Mouse (Mus musculus) retina, embryonic 14.5 days (tissue): ENCODE measurements around the gene Dglucy.
A peak's percentile ranks its signal among the peaks of the same experiment; 100 is the strongest.
"Not testable (repeated sequence)": the region's sequence is repeated elsewhere in the genome, so short reads cannot be mapped to it uniquely, and the experiment has no call there.

Experiments
- DNase-seq: peaks from one replicate; pipeline ENCODE4 v3.0.0-alpha.2; 2015; ENCODE audit warnings: low spot score

The Dglucy gene

GRCm38 (mm10) chr12:100780416-100780815 lies 1.6 kb downstream of the Dglucy start:
- DNase-seq = no peak

DNA sequence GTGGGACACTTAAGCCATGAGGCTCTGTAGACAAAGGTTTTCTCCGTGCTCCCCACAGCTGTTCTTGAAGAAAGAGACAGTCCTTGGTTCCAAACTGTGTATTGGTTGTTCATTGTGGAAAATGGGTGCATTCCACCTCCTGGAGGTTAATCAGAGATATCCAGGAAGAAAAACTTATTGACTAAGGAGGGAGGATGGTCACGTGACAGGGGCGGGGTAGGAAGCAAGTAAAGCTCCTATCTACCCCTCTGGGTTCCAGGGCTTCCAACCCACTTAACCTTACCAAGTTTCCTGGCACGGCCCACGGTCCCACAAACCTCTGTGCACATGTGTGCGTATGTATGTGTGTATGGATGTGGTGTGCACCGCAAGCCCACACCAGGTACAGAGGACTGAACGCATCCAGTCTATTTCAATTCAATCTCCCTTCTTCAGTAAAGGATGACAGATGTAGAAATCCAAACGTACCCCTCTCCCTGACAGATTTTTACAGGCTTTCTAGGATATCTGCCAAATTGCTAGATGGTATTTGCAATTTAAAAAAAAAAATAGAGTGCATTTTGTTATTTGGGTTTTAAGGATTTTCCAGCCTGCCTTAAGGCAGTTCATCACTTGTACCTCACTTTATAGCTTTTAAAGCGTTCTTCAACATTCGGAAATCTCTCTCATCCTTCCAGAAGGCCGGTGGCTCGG lies 2.7 kb downstream of the Dglucy start:
- DNase-seq = no peak

GRCm38 (mm10) chr12:100784152-100784551 lies 5.3 kb downstream of the Dglucy start:
- no peak for DNase-seq

- DNase-seq = no peak
These were observed 6.5 kb downstream of the Dglucy start for GRCm38 (mm10) chr12:100785344-100785743.

GRCm38 (mm10) chr12:100789981-100790550 lies 11.2 kb downstream of the Dglucy start:
- DNase-seq = no peak

- DNase-seq = no peak
These were observed 12.6 kb downstream of the Dglucy start for GRCm38 (mm10) chr12:100791425-100791824.

DNA sequence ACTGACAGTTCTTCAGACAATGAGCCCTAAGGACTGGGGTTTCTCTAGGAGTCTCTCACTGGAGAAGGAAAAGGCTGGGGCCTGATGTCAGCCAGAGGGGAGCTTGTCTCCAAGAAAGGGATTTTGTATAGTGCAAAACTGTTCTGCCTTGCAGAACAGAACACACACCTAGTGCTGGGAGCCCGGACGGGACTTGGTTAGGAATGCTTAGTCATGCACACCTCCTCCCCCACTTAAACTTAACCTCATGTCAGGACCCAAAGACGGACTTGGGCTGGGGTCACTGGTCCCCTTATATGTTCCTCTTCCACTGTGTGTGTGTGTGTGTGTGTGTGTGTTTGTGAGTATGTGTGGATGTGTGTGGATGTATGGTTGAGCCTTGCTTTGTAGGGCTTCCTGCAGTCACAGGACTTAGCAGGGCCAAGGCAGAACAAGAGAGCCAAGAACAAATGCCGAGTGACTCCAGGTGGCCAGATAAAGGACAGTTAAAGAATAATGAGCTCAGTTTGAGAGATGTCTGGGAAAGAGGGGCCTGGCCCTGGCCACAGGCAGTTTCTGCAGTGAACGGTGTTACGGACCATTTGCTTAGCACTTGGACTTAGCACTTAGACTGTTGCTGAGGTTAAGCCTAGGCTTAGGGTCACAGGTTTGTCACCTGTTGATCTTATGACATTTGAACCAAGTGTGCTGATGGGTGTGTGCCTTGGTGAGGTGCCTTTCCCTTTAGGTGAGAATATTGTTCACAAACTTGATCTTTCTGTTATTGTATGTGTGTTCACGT lies 15.8 kb downstream of the Dglucy start:
- no peak for DNase-seq

- no peak for DNase-seq
These were observed 16.7 kb downstream of the Dglucy start for GRCm38 (mm10) chr12:100795390-100796036.

- DNase-seq = not testable (repeated sequence)
These were observed 24.5 kb downstream of the Dglucy start for GRCm38 (mm10) chr12:100803391-100803790.

DNA sequence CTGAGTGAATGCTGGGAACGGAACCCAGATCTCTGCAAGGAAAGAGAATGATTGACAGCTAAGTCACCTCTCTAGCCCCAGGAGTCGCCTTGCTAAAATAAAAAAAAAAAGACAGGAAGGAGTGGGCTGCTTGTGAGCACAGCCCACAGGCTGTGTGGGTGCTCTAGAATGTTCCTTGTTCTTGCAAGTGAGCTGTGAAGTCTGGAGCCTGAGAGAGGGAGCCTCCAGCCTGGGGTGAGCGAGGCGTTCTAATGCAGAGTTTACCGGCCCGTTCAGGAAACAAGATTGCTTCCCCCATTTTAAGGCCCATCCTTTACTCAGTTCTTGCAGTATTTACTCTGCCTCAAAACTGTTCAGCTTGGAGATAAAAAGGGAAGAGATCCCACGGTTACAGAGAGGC lies 28.4 kb downstream of the Dglucy start:
- DNase-seq = no peak

GRCm38 (mm10) chr12:100808609-100809280 lies 29.9 kb downstream of the Dglucy start:
- DNase-seq = peak; percentile 16

GRCm38 (mm10) chr12:100810542-100810941 lies 31.7 kb downstream of the Dglucy start:
- no peak for DNase-seq

GRCm38 (mm10) chr12:100813901-100814300 lies 35.0 kb downstream of the Dglucy start:
- no peak for DNase-seq

GRCm38 (mm10) chr12:100814671-100815070 lies 35.8 kb downstream of the Dglucy start:
- DNase-seq = no peak

DNA sequence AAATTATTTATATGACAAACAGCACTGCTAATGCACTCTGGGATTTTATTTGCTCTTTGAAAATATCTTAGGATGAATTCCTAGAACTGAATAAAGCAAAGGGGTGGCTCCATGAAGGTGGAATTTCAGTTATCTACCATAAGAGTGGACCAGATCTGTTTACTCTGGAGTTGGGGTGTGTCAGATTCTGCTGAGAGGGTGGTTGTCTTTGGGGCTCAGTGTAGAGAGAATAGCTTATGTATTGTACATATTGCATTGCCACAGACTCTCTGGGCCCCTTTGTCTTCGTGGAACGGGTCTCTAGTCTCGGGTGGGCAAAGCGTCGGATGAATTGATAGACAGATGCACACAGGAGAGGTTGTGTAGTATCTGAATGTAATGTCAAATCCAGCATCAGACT lies 38.0 kb downstream of the Dglucy start:
- no peak for DNase-seq

DNA sequence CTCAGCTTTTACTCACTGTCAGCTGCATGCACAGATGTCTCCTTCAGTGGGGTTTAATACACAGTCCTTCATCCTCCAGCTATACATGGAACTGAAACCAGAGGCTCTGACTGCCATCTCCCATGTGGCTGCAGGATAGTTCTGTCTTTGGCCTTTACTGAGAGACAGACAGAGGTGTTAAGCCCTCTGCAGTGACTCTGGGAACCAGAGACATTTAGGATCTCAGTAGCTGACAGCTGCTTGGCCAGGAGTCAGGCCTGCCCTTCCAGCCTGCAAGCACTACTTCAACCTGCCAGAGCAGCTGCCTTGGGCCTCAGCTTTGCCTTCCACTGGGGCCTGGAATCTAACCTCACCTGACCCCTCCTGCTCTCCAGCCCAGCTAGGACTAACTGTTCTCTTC lies 41.1 kb downstream of the Dglucy start:
- DNase-seq = no peak

GRCm38 (mm10) chr12:100831021-100831420 lies 52.2 kb downstream of the Dglucy start:
- no peak for DNase-seq

- DNase-seq = peak; percentile 53
These were observed 52.9 kb downstream of the Dglucy start for GRCm38 (mm10) chr12:100831629-100832325.

GRCm38 (mm10) chr12:100837208-100837607 lies 58.4 kb downstream of the Dglucy start:
- DNase-seq = no peak

GRCm38 (mm10) chr12:100839079-100839600 lies 60.3 kb downstream of the Dglucy start:
- no peak for DNase-seq

DNA sequence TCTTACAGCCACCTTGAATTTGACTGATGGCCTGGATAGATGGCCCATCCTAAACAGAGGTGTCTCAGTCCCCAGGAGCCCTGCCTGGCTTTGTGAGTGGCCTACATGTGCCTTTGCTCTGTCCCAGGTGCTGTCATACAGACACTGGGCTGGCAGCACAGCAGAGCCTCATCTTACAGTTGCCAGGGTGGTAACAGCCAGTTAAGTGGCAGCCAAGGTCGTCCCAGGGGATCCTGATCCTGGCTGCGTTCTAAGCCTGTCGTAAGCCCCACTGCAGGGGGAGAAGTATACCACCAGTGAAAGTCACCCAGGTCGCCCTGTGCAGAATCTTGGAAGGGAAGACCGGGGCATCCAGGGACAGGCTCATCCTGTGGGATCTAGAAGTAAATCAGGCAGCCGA lies 61.1 kb downstream of the Dglucy start:
- DNase-seq = no peak
